Mouse (Mus musculus): ENCODE measurements around the gene Nxph3. TPM values are rescaled to one million over a fixed set of nuclear protein-coding genes. Genes with fewer than 3 reads are reported as not detected.

Gene Nxph3
- polyA plus RNA-seq, 1 experiment from 2014 or later = 0.29 TPM

GRCm38 (mm10) chr11:95540637-95541385 is 26.4 kb upstream of the Nxph3 start:
- 15% methylated on average over 18 of the region's 18 CpGs for WGBS

GRCm38 (mm10) chr11:95538378-95539104 is 24.2 kb upstream of the Nxph3 start:
- Histone ChIP-seq H3K4me3 (no peak overlapping the region), H3K9ac (no peak overlapping the region), H3K36me3 (no peaks in the 10 kb centered on the region), H3K4me2 (no peak overlapping the region), H3K4me1 (peaks cover 25% of the 10 kb centered on the region), H3K27me3 (no peaks in the 10 kb centered on the region), H3K9me3 (no peaks in the 10 kb centered on the region), H3K27ac (no peak overlapping the region)
- ATAC-seq (ENCODE audit: borderline replicate concordance, extremely low read depth, low FRiP score, low TSS enrichment) = no peak
- 67% methylated on average over 15 of the region's 15 CpGs for WGBS

More at GRCm38 (mm10) chr11:95540637-95541385, 26.4 kb upstream of the Nxph3 start:
- Histone ChIP-seq H3K9ac (no peak overlapping the region), H3K36me3 (no peaks in the 10 kb centered on the region), H3K27ac (no peak overlapping the region), H3K9me3 (no peaks in the 10 kb centered on the region), H3K27me3 (no peaks in the 10 kb centered on the region), H3K4me1 (peaks cover 20% of the 10 kb centered on the region), H3K4me3 (no peak overlapping the region), H3K4me2 (peak overlapping the region; percentile 27)
- ATAC-seq (ENCODE audit: borderline replicate concordance, extremely low read depth, low FRiP score, low TSS enrichment) = no peak

GRCm38 (mm10) chr11:95533484-95534160 is 19.3 kb upstream of the Nxph3 start:
- H3K4me3 ChIP-seq = no peak overlapping the region
- H3K9me3 ChIP-seq = no peaks in the 10 kb centered on the region
- H3K4me2 ChIP-seq = peak overlapping the region; percentile 30; the same call in 1 of the 2 replicates
- peaks cover 9% of the 10 kb centered on the region for H3K4me1 ChIP-seq
- no peaks in the 10 kb centered on the region for H3K36me3 ChIP-seq
- ATAC-seq (ENCODE audit: borderline replicate concordance, extremely low read depth, low FRiP score, low TSS enrichment) = peak; percentile 74; the same call in 1 of the 2 replicates
- peaks cover 3% of the 10 kb centered on the region; the same call in 1 of the 2 replicates for H3K27me3 ChIP-seq
- no peak overlapping the region for H3K27ac ChIP-seq
- no peak overlapping the region for H3K9ac ChIP-seq
- WGBS = 19% methylated on average over 24 of the region's 24 CpGs

- Histone ChIP-seq H3K27ac (no peak overlapping the region), H3K9me3 (no peaks in the 10 kb centered on the region), H3K36me3 (no peaks in the 10 kb centered on the region), H3K27me3 (peaks cover 3% of the 10 kb centered on the region; the same call in 1 of the 2 replicates), H3K4me2 (no peak overlapping the region), H3K9ac (no peak overlapping the region), H3K4me3 (no peak overlapping the region), H3K4me1 (peaks cover 4% of the 10 kb centered on the region; the same call in 1 of the 2 replicates)
- ATAC-seq (ENCODE audit: borderline replicate concordance, extremely low read depth, low FRiP score, low TSS enrichment) = no peak
- WGBS = 58% methylated on average over 13 of the region's 13 CpGs
These were observed 18.1 kb upstream of the Nxph3 start for GRCm38 (mm10) chr11:95532353-95533072.

- H3K4me1 ChIP-seq = no peaks in the 10 kb centered on the region
- H3K36me3 ChIP-seq = no peaks in the 10 kb centered on the region
- no peak for ATAC-seq (ENCODE audit: borderline replicate concordance, extremely low read depth, low FRiP score, low TSS enrichment)
- H3K27me3 ChIP-seq = peaks cover under 1% of the 10 kb centered on the region; the same call in 1 of the 2 replicates
- H3K27ac ChIP-seq = no peak overlapping the region
- WGBS = 69% methylated on average over 3 of the region's 3 CpGs
- no peaks in the 10 kb centered on the region for H3K9me3 ChIP-seq
- no peak overlapping the region for H3K4me3 ChIP-seq
- no peak overlapping the region for H3K4me2 ChIP-seq
- no peak overlapping the region for H3K9ac ChIP-seq
These were observed 13.9 kb upstream of the Nxph3 start for GRCm38 (mm10) chr11:95528231-95528630.

- ATAC-seq (ENCODE audit: borderline replicate concordance, extremely low read depth, low FRiP score, low TSS enrichment) = no peak
- Histone ChIP-seq H3K27me3 (no peaks in the 10 kb centered on the region), H3K4me1 (no peaks in the 10 kb centered on the region), H3K27ac (no peak overlapping the region), H3K4me3 (no peak overlapping the region), H3K36me3 (no peaks in the 10 kb centered on the region), H3K9ac (no peak overlapping the region), H3K4me2 (no peak overlapping the region), H3K9me3 (no peaks in the 10 kb centered on the region)
- WGBS = 70% methylated on average over 8 of the region's 8 CpGs
These were observed 12.9 kb upstream of the Nxph3 start for GRCm38 (mm10) chr11:95527307-95527706.

- H3K9ac ChIP-seq = 0 out of 2 replicates have a peak overlapping the region, but pooled peaks have one; percentile 3
- H3K27me3 ChIP-seq = peaks cover 13% of the 10 kb centered on the region
- 2% methylated on average over 13 of the region's 13 CpGs for WGBS
- peak overlapping the region; percentile 31; the same call in 1 of the 2 replicates for H3K4me3 ChIP-seq
- peak overlapping the region; percentile 56 for H3K4me2 ChIP-seq
- peaks cover 14% of the 10 kb centered on the region for H3K4me1 ChIP-seq
- H3K36me3 ChIP-seq = no peaks in the 10 kb centered on the region
- H3K27ac ChIP-seq = no peak overlapping the region
- H3K9me3 ChIP-seq = no peaks in the 10 kb centered on the region
- ATAC-seq (ENCODE audit: borderline replicate concordance, extremely low read depth, low FRiP score, low TSS enrichment) = peak; percentile 43; the same call in 1 of the 2 replicates
These were observed 7.2 kb upstream of the Nxph3 start for GRCm38 (mm10) chr11:95521563-95521962.

- H3K9ac ChIP-seq = no peak overlapping the region
- WGBS = 4% methylated on average over 27 of the region's 27 CpGs
- peak; percentile 58; the same call in 1 of the 2 replicates for ATAC-seq (ENCODE audit: borderline replicate concordance, extremely low read depth, low FRiP score, low TSS enrichment)
These were observed 6.2 kb upstream of the Nxph3 start for GRCm38 (mm10) chr11:95520456-95521072.

GRCm38 (mm10) chr11:95519996-95520395 is 5.6 kb upstream of the Nxph3 start:
- 65% methylated on average over 3 of the region's 3 CpGs for WGBS
- Histone ChIP-seq H3K4me3 (no peak overlapping the region), H3K4me1 (peaks cover 15% of the 10 kb centered on the region), H3K9ac (no peak overlapping the region), H3K36me3 (no peaks in the 10 kb centered on the region), H3K9me3 (no peaks in the 10 kb centered on the region), H3K4me2 (no peak overlapping the region), H3K27ac (no peak overlapping the region), H3K27me3 (peaks cover 28% of the 10 kb centered on the region)
- no peak for ATAC-seq (ENCODE audit: borderline replicate concordance, extremely low read depth, low FRiP score, low TSS enrichment)

More at GRCm38 (mm10) chr11:95520456-95521072, 6.2 kb upstream of the Nxph3 start:
- peak overlapping the region; percentile 31 for H3K4me3 ChIP-seq
- H3K27me3 ChIP-seq = peaks cover 22% of the 10 kb centered on the region
- no peak overlapping the region for H3K27ac ChIP-seq
- no peaks in the 10 kb centered on the region for H3K9me3 ChIP-seq
- peaks cover 14% of the 10 kb centered on the region for H3K4me1 ChIP-seq
- H3K36me3 ChIP-seq = no peaks in the 10 kb centered on the region
- H3K4me2 ChIP-seq = peak overlapping the region; percentile 56

- Histone ChIP-seq H3K9me3 (no peaks in the 10 kb centered on the region), H3K4me2 (no peak overlapping the region), H3K4me1 (peaks cover 22% of the 10 kb centered on the region), H3K4me3 (no peak overlapping the region), H3K27ac (no peak overlapping the region), H3K36me3 (no peaks in the 10 kb centered on the region), H3K27me3 (peaks cover 35% of the 10 kb centered on the region), H3K9ac (no peak overlapping the region)
- ATAC-seq (ENCODE audit: borderline replicate concordance, extremely low read depth, low FRiP score, low TSS enrichment) = no peak
- 46% methylated on average over 10 of the region's 10 CpGs for WGBS
These were observed 4.9 kb upstream of the Nxph3 start for GRCm38 (mm10) chr11:95519299-95519698.

GRCm38 (mm10) chr11:95517162-95517561 is 2.8 kb upstream of the Nxph3 start:
- no peak for ATAC-seq (ENCODE audit: borderline replicate concordance, extremely low read depth, low FRiP score, low TSS enrichment)
- no peak overlapping the region for H3K4me2 ChIP-seq
- H3K9ac ChIP-seq = no peak overlapping the region
- 49% methylated on average over 6 of the region's 6 CpGs for WGBS
- no peak overlapping the region for H3K27ac ChIP-seq
- no peak overlapping the region for H3K4me3 ChIP-seq
- no peaks in the 10 kb centered on the region for H3K9me3 ChIP-seq
- no peaks in the 10 kb centered on the region for H3K36me3 ChIP-seq
- H3K4me1 ChIP-seq = peaks cover 33% of the 10 kb centered on the region
- H3K27me3 ChIP-seq = peaks cover 56% of the 10 kb centered on the region

Measured in lung, embryonic 15.5 days (tissue).